In genomic region chr14:14346813-14347100, GRCm38 (mm10) we compare ENCODE assay signal across 9 mouse cellular contexts. TPM values are rescaled to one million over a fixed set of nuclear protein-coding genes. Genes with fewer than 3 reads are reported as not detected.
DNase-seq lines count a peak whose midpoint lies in the region; ATAC-seq and TF ChIP-seq lines count a peak whose summit lies in the region.
"Had no signal": no experiment of that assay in that cellular context is flagged by ENCODE, and none has a peak within 500 bp of the region (broad histone marks: within the 10 kb centered on the region; RNA-seq: fewer than 3 reads in every experiment).

No protein-coding gene starts in this region.

- H3K27me3 ChIP-seq in lung, embryonic 14.5 days (ENCODE audit: insufficient read depth, low read length) = no peaks in the 10 kb centered on the region
- H3K27me3 ChIP-seq in embryonic facial prominence, embryonic 15.5 days = no peaks in the 10 kb centered on the region
- H3K27me3 ChIP-seq in hindbrain, postnatal 0 days (ENCODE audit: insufficient read depth, low read length) = no peaks in the 10 kb centered on the region
- no peaks in the 10 kb centered on the region for H3K27me3 ChIP-seq in myocyte (ENCODE audit: control insufficient read depth, insufficient read depth, insufficient read length)

- H3ac ChIP-seq in myocyte (ENCODE audit: control insufficient read depth, insufficient read length) = peak overlapping the region; percentile 53

- TF ChIP-seq CTCF in lung, embryonic 14.5 days (IDR thresholded peaks at IDR 0.05; ENCODE audit: low read depth) = no peak
- no peak for TF ChIP-seq CTCF in hindbrain, postnatal 0 days (IDR thresholded peaks at IDR 0.05; ENCODE audit: low read depth)

- H3K36me3 ChIP-seq in lung, embryonic 14.5 days (ENCODE audit: insufficient read depth) = no peaks in the 10 kb centered on the region
- peaks cover 7% of the 10 kb centered on the region; the same call in 1 of the 2 replicates for H3K36me3 ChIP-seq in embryonic facial prominence, embryonic 15.5 days
- no peaks in the 10 kb centered on the region for H3K36me3 ChIP-seq in hindbrain, postnatal 0 days (ENCODE audit: insufficient read depth, low read length)
- no peaks in the 10 kb centered on the region for H3K36me3 ChIP-seq in myocyte (ENCODE audit: control insufficient read depth, insufficient read depth)

- peak; percentile 25 for TF ChIP-seq POLR2A in myocyte (IDR thresholded peaks at IDR 0.05; ENCODE audit: insufficient read length, low read depth)

- H3K4me2 ChIP-seq in lung, embryonic 14.5 days = peak overlapping the region; percentile 80
- H3K4me2 ChIP-seq in embryonic facial prominence, embryonic 15.5 days (replicated peaks) = peak overlapping the region; percentile 80
- H3K4me2 ChIP-seq in hindbrain, postnatal 0 days (ENCODE audit: low read depth, low read length) = peak overlapping the region; percentile 81
- peak overlapping the region; percentile 62 for H3K4me2 ChIP-seq in myocyte (ENCODE audit: low read depth)

- H3K4me3 ChIP-seq in lung, embryonic 14.5 days (ENCODE audit: low read depth, low read length) = peak overlapping the region; percentile 55
- H3K4me3 ChIP-seq in embryonic facial prominence, embryonic 15.5 days (replicated peaks) = peak overlapping the region; percentile 65
- peak overlapping the region; percentile 58 for H3K4me3 ChIP-seq in hindbrain, postnatal 0 days (ENCODE audit: low read length)
- peak overlapping the region; percentile 75 for H3K4me3 ChIP-seq in myocyte

- no peaks in the 10 kb centered on the region for H3K79me2 ChIP-seq in myocyte (ENCODE audit: control insufficient read depth, insufficient read depth)

- H3K4me1 ChIP-seq in lung, embryonic 14.5 days (ENCODE audit: insufficient read depth) = no peaks in the 10 kb centered on the region
- peaks cover 6% of the 10 kb centered on the region; the same call in 1 of the 2 replicates for H3K4me1 ChIP-seq in embryonic facial prominence, embryonic 15.5 days
- no peaks in the 10 kb centered on the region for H3K4me1 ChIP-seq in hindbrain, postnatal 0 days (ENCODE audit: insufficient read depth, low read length)

- no peak for DNase-seq in lung, embryonic 14.5 days
- no peak for DNase-seq in lung, adult 18-20 months
- DNase-seq in hindbrain, postnatal 0 days (ENCODE audit: low spot score) = no peak
- no peak for DNase-seq in c-Kit-positive CD71-positive TER-119-positive erythroid progenitor cells, embryonic 14.5 days (ENCODE audit: low spot score)
- DNase-seq in adipocyte (ENCODE audit: low spot score) = no peak
- no peak for DNase-seq in kidney, adult 18-20 months

- peak overlapping the region; percentile 76 for H3K27ac ChIP-seq in lung, embryonic 14.5 days (ENCODE audit: low read depth)
- H3K27ac ChIP-seq in embryonic facial prominence, embryonic 15.5 days (replicated peaks) = 0 out of 2 replicates have a peak overlapping the region, but pooled peaks have one; percentile 77
- peak overlapping the region; percentile 77; the same call in 1 of the 2 replicates for H3K27ac ChIP-seq in hindbrain, postnatal 0 days

- no peak; the same call in 1 of the 2 replicates for ATAC-seq in lung, embryonic 14.5 days (ENCODE audit: insufficient read depth)
- no peak for ATAC-seq in embryonic facial prominence, embryonic 15.5 days (ENCODE audit: insufficient number of reproducible peaks, low FRiP score, low TSS enrichment, low read depth)
- ATAC-seq in hindbrain, postnatal 0 days = peak; percentile 3; the same call in 1 of the 2 replicates

- H3K9me3 ChIP-seq in lung, embryonic 14.5 days (ENCODE audit: low read depth, low read length) = peaks cover 49% of the 10 kb centered on the region
- H3K9me3 ChIP-seq in embryonic facial prominence, embryonic 15.5 days (replicated peaks) = peaks cover 49% of the 10 kb centered on the region
- H3K9me3 ChIP-seq in hindbrain, postnatal 0 days (ENCODE audit: low read length) = peaks cover 13% of the 10 kb centered on the region; the same call in 1 of the 2 replicates

- peak overlapping the region; percentile 52; the same call in 1 of the 2 replicates for H3K9ac ChIP-seq in lung, embryonic 14.5 days
- H3K9ac ChIP-seq in embryonic facial prominence, embryonic 15.5 days = 0 out of 2 replicates have a peak overlapping the region, but pooled peaks have one; percentile 31
- peak overlapping the region; percentile 55 for H3K9ac ChIP-seq in hindbrain, postnatal 0 days (replicated peaks; ENCODE audit: low read length)

- 34% methylated on average over 12 of the region's 16 CpGs for WGBS in lung, embryonic 14.5 days
- 29% methylated on average over 14 of the region's 16 CpGs for WGBS in embryonic facial prominence, embryonic 15.5 days
- 33% methylated on average over 11 of the region's 16 CpGs for WGBS in hindbrain, postnatal 0 days

TF ChIP-seq in myocyte, 11 proteins besides CTCF, POLR2A, EP300 and RAD21:
- TF ChIP-seq TCF3 (IDR thresholded peaks at IDR 0.05; ENCODE audit: insufficient read length, low read depth) = no peak
- TF ChIP-seq TCF12 (IDR thresholded peaks at IDR 0.05; ENCODE audit: insufficient read depth, poor library complexity, severe bottlenecking) = no peak
- TF ChIP-seq SRF (IDR thresholded peaks at IDR 0.05; ENCODE audit: control insufficient read depth, insufficient read length, low read depth) = no peak
- TF ChIP-seq USF1 (IDR thresholded peaks at IDR 0.05; ENCODE audit: low read depth) = no peak
- no peak for TF ChIP-seq CEBPB (IDR thresholded peaks at IDR 0.05; ENCODE audit: insufficient read depth, poor library complexity, severe bottlenecking)
- TF ChIP-seq E2F4 (IDR thresholded peaks at IDR 0.05; ENCODE audit: insufficient read depth) = no peak
- no peak for TF ChIP-seq MYOG (IDR thresholded peaks at IDR 0.05; ENCODE audit: control insufficient read depth in 1 of 3, insufficient read depth in 1 of 3, insufficient read length in 2 of 3, low read depth in 2 of 3)
- no peak for TF ChIP-seq MYOD1 (IDR thresholded peaks at IDR 0.05; ENCODE audit: control insufficient read depth in 1 of 3, insufficient read length in 2 of 3, low read depth in 2 of 3)
- TF ChIP-seq POLR2AphosphoS2 (IDR thresholded peaks at IDR 0.05; ENCODE audit: insufficient read length, low read depth) = no peak
- TF ChIP-seq REST (IDR thresholded peaks at IDR 0.05; ENCODE audit: insufficient read depth, insufficient read length) = no peak
- TF ChIP-seq MAX (IDR thresholded peaks at IDR 0.05; ENCODE audit: low read depth) = no peak

RNA-seq across cellular contexts. Expression of gene Il3ra, which starts 0.7 kb away (rescaled TPM):
- polyA plus RNA-seq in lung, embryonic 14.5 days (2014; fragmentation: Nextera tagmentation; extraction: Ambion mirVana) = 7.9 and 10.3 TPM in 2 replicates
- polyA plus RNA-seq in embryonic facial prominence, embryonic 15.5 days (2015; fragmentation: Nextera tagmentation; extraction: Ambion mirVana) = 5.2 and 5.7 TPM in 2 replicates
- total RNA-seq in hindbrain, postnatal 0 days (2014; rRNA removed) = 3.8 and 11.0 TPM in 2 replicates
- polyA plus RNA-seq in hindbrain, postnatal 0 days (2015; fragmentation: Nextera tagmentation; extraction: Ambion mirVana) = 2.3 and 2.4 TPM in 2 replicates
- 23.0 TPM for polyA plus RNA-seq in myocyte (2012; fragmentation: generic; extraction: Trizol)

RNA-seq across cellular contexts. Expression of gene Olfr31, which starts 24.1 kb away (rescaled TPM):
- not detected in 2 replicates for polyA plus RNA-seq in lung, embryonic 14.5 days (2014; fragmentation: Nextera tagmentation; extraction: Ambion mirVana)
- not detected in 2 replicates for polyA plus RNA-seq in embryonic facial prominence, embryonic 15.5 days (2015; fragmentation: Nextera tagmentation; extraction: Ambion mirVana)
- total RNA-seq in hindbrain, postnatal 0 days (2014; rRNA removed) = not detected in 2 replicates
- polyA plus RNA-seq in hindbrain, postnatal 0 days (2015; fragmentation: Nextera tagmentation; extraction: Ambion mirVana) = 0.05 and 0.30 TPM in 2 replicates
- 0.01 TPM for polyA plus RNA-seq in myocyte (2012; fragmentation: generic; extraction: Trizol)
- polyA plus RNA-seq: brain, embryonic 14.5 days had no signal

RNA-seq across cellular contexts. Expression of gene Olfr721-ps1, which starts 54.3 kb away (rescaled TPM):
- polyA plus RNA-seq in lung, embryonic 14.5 days (2014; fragmentation: Nextera tagmentation; extraction: Ambion mirVana) = not detected in 2 replicates
- polyA plus RNA-seq in embryonic facial prominence, embryonic 15.5 days (2015; fragmentation: Nextera tagmentation; extraction: Ambion mirVana) = 0.45 TPM in 1 of 2 replicates, not detected in the other
- total RNA-seq in hindbrain, postnatal 0 days (2014; rRNA removed) = not detected in 2 replicates
- polyA plus RNA-seq in hindbrain, postnatal 0 days (2015; fragmentation: Nextera tagmentation; extraction: Ambion mirVana) = not detected in 2 replicates
- not detected for polyA plus RNA-seq in myocyte (2012; fragmentation: generic; extraction: Trizol)
- polyA plus RNA-seq: brain, embryonic 14.5 days had no signal
